Mouse (Mus musculus) lung, adult 2 months (tissue): Measurements from ENCODE around the gene Fam19a1.

Source experiments
- CTCF ChIP-seq: fragments of 200-500 bp; IDR thresholded peaks from 2 replicates; pipeline ENCODE4 v1.5.1; 2011; ENCODE audit warnings: mild to moderate bottlenecking, low read length, control low read depth; ENCODE audit not compliant: insufficient read depth
- POLR2A ChIP-seq: fragments of 200-500 bp; IDR thresholded peaks from 2 replicates; pipeline ENCODE4 v1.6.1; 2011; ENCODE audit warnings: low read depth, mild to moderate bottlenecking, control low read depth, low read length, borderline replicate concordance; ENCODE audit errors: extremely low read depth

DNA sequence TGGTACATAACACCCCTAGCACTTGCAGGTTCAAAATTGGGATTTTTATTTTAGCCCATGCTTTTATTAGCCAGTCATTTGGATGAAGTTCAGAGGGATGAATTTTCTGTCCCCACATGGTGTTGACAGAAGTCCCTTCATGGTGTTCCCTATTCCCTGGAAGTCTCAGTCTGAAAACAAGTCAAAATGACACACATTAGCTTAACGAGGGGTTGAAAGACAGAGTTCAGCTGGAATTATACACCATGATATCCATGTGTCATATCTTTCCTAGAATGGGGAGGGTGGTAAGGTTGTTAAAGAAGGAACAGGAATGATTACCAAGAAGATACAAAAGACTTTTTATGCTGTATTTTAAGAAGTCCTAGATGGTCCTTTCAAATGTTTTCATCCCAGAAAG, 511.2 kb downstream of the Fam19a1 start:
- TF ChIP-seq POLR2A (no peak), CTCF (no peak)
